Mouse (Mus musculus): Measurements from ENCODE around the gene Rxra.

The Rxra gene

DNA sequence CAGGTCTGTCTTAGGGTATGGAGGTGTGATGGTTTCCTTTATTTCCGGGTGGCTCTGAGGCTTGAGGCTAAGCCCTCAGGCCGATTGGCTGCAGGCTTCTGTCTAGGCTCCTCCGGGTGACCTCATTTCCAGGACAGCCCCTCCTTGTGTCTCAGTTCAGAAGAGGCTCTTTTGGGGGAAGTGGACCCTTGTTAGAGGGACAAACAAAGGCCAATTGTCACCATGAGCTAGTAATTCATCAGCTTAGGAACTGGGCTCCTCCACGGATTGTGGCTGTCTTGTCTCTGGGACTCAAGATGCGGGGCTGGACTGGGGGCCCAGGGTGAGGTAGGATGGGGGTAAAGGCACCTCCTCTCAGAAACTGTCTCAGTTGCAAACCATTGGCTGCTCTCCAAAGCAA is 5.5 kb upstream of the Rxra start:
- peak; percentile 22 for DNase-seq (ENCODE audit: low spot score)

DNA sequence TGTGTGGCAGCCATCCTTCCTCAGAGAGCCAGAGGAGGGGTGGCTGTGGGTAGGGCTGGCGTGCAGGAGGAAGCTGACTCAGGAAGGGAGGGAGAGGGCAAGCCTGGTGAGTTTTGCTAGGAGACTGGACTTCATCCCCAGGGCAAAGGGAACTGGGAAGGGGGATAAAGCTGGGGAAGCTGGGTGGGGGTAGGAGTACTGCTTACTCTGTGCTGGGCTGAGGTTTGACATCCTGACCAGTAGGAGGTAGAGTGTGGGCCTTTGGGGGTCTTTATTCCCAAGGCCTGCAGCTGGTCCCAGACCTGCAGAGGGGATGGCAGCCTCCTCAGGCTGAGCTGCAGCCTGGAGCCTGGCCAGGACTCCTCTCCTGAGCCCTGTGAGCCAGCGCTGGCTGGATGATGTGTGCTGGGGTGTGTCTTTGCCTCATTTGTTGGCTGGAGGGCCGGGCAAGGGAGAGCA is 4.6 kb upstream of the Rxra start:
- DNase-seq (ENCODE audit: low spot score) = no peak

DNA sequence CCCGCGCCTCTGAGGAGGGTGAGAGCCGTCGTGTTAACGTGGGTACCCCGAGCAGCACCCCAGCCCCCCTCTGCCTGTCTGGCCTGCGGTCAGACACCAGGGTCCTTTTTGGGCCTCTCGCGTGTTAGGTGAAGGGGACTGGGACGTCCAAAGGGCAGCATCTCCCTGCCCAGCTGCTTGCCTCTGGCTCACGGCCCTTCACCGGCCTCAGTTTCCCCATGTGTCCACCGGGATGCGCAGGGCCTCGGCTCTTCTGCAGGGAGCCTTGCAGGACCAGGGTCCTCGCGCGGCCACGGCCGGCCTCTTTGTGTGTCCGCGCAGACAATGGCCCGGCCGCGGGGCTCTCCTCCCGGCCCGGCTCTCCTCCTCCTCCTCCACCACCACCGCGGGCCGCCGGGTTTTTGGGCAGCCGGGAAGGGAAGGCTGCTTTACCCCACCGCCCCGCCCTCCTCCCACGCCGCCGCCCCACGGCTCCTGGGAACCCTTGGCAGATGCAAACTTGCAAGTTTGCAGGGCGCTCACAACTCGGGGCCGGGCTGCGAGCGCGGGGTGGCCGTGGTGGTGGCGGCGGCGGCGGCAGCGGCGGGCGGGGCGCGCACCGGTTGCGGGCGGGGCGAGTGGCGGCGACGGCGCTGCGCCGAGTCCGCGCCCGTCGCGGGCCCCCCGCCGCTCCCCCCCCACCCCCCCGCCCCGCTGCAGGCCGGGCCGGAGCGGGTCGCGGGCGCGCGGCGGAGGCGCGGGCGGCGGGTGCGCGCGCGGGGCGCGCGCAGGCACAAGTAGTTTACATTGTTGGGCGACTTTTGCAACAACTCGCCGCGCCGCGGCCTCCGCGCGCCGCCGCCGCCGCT is 462 bp downstream of the Rxra start:
- peak; percentile 77 for DNase-seq (ENCODE audit: low spot score)

DNA sequence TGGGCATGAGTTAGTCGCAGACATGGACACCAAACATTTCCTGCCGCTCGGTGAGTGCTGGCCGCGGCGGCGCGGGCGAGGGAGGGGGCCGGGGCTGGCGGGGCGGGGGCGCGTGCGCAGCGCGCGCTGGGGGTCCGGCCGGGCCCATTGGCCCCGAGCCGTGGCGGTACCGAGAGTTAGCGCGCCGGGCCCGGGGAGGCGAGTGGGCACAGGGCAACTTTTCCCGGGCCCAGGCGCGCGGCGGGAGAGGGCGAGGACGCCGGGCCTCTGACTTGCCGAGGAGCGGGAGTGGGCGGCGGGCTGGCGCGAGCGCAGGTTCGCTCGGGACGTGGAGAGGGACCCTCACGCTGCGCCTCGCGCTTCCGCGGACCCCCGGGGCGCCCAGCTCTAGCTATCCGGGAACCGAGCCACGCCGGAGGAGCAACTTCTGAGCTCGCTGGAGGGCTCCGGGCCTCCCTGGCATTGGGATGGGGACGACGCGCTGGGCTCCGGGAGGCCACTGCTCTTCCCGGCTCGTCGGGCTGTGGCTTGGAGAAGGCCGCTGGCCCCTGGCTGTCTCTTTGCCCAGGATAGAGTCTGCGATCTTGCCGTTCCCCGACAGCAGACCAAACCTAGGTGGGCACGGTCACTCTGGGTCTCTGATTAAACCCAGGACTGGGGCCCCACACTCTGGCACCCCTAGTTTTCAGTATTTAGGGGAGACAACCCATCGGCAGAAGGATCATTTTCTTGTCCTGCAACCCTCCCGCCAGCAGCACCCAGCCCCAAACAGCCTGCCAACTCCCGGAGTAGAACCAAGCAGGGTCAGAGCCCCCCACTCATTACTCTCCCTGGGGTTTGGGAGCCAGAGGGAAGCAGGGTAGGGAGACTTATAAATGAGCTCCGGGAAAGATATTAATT is 1.4 kb downstream of the Rxra start:
- peak; percentile 56 for DNase-seq (ENCODE audit: low spot score)

DNA sequence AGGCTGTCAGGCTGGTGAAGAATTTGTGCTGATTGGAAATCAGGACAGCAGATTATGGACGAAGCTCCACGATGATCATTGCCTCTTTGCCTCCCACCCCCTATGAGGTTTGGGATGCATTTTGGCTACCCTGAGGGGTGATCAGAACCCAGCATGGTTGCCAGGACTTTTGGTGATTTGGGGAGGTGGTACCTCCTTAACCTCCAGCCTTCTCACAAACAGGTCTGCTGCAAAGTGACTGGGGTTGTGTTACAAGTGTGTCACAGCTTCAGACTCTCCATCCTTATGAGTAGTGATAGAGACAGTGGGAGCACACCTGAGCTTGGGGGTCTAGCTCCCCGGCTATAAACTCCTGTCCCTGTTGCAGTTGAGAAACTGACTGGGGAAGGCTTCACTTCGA is 2.1 kb downstream of the Rxra start:
- no peak for DNase-seq (ENCODE audit: low spot score)

DNA sequence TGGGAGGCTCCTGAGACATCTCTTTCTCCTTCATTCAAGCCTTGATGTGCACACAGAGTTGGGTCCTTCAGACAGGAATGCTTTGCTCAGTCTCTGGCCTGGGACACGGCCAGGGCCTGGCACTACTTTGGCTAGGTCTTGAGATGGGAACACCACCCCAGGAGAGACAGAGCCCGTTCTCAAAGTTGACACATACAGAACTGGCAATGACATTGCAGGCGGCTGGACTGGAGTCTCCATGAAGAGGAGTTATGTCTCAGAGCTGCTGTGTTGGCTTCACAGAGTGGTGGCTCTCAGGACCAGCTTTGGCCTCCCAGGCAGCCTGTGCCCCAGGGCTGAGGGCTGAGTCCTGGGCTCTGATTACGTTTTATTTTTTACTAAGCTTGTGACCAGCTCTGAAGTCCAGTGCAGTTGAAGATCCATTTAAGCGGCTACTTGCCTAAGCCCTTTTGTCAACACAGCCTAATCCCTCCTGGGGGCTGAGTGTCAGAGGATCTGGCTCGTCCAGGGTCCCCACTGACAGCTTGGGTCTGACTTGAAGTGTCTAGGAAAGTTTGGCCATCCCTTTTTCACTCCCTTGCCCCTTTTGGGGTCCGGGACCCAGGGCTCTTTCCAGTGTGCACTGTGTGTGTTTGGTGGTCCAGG is 2.7 kb downstream of the Rxra start:
- no peak for DNase-seq (ENCODE audit: low spot score)

DNA sequence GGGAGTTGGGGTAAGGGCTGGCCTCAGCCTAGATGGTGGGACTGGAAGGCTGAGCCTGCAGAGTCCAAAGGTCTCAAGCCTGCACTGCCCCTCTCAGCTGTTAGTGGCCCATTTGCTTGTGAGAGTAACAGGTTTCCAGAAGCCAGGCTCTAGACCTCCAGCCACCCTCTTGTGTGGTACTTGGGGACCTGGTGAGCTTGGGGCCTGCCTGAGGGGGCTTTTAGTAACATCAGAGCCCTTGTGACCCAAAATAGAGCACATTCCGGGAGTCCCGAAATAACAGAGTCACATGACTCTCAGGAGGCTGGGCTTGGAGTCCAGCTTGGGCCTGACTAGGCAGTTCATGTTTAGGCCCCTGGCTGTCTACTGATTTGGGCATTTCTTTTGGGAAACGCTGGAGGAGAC is 3.4 kb downstream of the Rxra start:
- DNase-seq (ENCODE audit: low spot score) = peak; percentile 35

DNA sequence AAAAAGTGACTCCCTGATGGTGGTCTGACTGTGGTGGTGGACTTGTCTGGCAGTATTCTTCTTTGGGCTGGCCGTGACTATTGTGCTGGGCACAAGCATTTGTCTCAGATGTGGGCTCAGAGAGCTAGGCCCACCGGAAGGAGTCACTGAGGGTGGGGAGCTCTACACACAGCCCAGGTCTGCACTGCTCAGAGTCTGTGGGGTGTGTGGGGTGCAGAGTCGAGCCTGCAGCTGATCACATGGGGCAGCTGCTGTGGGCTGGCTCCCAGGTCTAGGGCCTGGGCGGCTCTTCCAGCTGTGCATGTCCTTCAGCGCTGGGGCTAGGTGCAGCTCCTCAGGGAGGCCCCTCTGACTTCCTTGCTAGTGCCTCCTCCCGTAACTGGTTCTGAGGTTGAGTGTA is 3.8 kb downstream of the Rxra start:
- DNase-seq (ENCODE audit: low spot score) = no peak

DNA sequence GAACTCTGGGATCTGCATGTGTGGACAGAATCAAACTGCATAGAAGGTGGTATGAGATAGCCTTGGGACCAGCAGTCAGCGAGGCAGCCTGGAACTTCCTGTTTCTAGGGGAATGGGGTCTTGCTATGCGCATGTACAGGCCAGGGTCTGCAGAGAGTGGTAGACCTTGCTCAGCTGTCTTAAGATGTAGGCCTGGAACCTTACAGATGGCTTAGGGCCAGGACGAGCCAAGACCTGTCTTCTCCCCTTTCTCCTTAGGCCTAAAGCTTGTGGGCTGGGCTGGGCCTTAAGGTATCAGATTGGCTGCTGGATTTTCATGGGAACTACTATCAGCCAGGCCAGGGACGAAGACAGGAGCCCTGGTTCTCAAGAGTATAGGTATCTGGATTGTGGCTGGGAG is 4.4 kb downstream of the Rxra start:
- DNase-seq (ENCODE audit: low spot score) = no peak

DNA sequence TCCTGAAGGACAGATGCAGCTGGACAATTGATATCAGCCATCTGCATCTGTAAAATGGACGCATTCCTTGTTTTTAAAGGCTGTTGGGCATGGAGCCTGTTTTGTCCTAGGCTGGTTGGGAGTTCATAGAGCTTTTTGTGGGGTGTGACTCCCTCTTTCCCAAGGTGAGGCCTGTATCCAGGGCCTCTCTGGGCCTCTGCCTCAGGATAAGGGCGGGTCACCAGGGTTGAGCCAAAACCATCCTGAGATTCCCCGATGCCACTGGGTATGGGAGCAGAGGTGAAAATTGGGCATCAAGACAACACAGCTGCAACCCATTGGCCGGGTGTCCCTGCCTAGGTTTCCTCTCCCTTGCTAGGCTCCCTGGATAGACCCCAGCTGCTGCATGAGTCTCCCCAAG is 5.2 kb downstream of the Rxra start:
- no peak for DNase-seq (ENCODE audit: low spot score)

DNA sequence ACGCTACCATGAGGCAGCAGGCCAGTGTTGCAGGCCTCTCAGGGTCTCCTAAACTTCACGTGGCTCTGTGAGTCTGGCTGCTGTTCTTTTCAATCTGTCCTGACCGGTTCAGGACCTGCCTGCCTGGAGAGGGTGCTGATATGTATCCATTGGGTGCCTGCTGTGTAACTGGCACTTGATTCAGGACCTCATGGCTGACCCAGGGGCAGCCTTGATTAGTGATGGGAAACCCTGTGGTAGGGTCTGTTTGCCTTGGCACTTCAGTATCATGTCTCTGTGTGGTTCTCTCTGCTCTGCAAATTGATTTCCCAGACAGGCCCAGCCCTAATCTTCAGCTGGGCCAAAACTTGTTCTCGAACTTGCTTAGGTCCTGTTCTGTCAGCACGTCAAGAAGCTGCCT is 5.9 kb downstream of the Rxra start:
- no peak for DNase-seq (ENCODE audit: low spot score)

DNA sequence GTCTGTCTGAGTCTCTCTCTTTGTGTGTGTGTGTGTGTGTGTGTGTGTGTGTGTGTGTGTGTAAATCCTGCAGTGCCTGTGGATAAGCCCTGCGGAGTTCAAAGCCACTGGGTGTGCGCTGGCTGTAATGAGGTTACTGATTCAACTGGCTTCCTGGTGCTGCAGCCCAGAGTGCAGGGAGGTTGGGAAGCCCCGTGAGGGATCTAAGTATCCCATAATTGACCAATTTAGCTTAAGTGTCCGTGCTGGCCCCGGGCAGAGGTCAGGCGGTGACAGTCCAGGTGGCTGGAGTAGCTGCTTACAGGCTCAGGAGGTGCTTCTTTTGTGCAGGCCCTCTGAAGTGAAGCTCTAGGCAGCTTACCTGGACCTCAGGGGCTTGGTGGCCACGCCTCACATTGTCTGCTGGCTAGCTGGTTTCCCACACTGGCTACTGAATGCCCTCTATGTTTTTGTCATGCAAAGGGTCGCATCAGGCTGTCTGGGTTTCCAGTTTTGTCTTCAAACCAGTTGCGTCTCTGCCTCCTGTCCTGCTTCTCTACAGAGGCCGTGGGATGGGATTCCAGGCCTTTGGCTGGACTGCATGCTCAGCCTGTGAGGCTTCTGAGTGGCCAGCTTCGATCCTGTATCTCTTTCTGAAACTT is 7.9 kb downstream of the Rxra start:
- peak; percentile 15 for DNase-seq (ENCODE audit: low spot score)

DNA sequence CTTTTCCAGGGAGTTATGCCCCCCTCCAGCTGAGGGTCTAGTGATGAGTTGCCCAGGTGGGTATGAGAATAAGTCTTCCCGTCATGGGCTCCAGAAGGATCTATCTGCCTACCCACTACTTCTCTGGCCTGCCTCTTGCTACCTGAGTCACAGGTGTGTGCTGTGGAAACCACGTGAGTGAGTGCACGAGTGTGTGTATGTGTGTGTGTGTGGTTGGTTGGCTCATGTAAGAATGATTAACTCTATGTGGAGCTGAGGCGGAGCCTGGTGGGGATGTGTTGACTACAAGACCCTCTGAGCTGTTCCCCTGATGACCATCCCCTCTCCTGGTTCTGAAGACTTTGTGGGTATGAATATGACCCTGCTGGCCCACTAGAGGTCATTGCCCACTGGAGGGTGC is 9.7 kb downstream of the Rxra start:
- no peak for DNase-seq (ENCODE audit: low spot score)

DNA sequence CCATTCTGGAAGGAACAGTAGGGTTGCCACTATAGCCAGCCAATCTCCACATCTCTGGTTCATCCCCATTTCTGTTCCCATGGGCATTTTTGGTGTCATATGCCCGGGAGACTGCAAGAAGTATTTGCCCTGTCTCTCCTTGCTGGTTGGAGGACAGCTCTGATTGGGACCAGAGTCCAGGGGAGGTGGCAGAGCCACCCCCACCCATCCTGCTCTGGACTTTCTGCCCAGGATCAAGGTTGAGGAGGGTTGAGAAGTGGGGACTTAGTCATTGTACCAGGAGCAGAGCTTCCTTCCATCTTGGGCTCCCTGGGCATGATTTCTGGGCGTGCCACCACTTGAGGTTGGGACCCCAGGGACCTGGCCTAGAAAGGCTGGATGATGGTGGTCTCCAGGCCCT is 10.1 kb downstream of the Rxra start:
- DNase-seq (ENCODE audit: low spot score) = no peak

DNA sequence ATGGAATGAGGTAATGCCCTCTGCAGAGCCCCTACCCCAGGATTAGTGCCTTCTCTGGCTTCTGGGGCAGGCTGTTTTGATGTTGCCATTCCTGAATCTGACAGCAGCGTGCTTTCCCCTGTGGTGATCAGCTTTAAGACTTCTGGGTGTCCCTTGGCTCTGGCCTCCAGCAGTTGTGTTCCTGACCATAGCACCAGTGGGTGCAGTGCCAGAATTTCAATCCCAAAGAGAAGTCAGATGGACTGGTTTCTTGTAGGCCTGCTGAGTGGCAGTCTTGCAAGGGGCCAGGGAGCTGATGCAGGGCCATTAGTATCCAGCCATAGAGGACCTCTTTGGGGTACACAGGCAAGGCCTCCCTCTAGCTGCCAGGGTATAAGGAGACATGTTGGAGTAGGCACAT is 10.8 kb downstream of the Rxra start:
- no peak for DNase-seq (ENCODE audit: low spot score)

DNA sequence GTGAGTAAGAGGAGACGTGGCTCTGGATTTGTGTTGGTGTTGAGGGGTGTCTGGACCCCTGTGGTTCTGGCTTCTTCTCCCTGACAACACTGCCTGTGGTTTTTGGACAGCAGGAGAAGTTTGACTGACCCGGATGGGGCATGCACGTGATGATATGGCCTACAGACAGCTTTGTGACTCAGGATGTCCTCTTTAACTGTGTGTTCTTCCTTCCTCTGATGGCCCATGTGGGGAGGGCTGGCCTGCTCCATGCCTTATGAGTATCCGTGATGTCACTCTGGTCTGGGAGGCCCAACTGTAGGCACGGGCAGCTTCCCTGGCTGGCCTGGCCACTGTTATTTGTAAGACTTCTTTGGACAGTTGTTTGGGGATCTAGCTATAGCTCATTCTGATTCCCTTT is 11.7 kb downstream of the Rxra start:
- DNase-seq (ENCODE audit: low spot score) = no peak

DNA sequence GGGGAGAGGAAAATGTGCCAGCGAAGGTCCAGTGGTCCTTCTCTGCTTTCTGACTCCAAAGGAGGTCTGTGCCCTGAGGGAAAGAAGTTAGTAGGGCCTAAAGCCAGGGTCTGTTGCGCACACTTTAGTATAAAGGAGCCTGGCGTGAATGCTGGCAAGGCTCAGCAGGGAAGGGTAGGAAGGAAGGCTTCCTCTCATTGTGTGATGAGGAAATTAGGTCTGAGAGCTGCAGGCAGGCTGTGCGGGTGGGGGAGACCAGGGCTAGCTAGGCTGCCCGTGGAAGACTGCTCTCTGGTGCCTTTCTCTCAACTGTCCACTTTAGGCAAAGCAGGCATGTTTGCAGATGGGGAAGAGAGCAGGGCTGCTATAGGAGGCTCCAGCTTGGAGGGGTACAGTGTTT is 14.5 kb downstream of the Rxra start:
- DNase-seq (ENCODE audit: low spot score) = no peak

DNA sequence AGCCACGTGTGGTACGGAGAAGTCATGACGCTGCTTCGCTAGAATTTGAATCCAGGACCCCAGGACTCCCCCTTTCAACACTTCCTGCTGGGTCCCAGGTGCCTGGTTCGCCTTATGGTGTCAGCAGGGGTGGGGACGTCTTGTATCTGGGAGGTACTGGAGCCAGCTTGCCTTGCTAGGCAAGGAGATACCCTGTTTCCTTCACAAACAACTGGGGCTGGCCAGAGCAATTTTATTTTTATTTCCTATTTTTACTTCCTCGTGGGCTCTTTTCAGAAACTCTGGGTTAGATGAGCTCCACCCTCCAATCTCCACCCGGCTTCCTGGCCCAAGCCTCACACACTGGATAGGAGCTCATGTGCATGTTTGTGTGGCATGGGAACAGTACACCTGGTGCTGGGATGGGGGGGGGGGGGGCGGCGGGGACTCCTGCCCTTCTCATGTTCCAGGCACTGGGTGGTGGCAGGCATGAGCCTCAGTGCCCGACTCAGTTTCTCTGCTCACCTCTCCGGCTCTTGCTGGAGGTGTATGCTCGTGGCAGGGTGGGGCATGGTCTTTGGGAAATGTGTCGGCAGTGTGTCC is 15.0 kb downstream of the Rxra start:
- no peak for DNase-seq (ENCODE audit: low spot score)

DNA sequence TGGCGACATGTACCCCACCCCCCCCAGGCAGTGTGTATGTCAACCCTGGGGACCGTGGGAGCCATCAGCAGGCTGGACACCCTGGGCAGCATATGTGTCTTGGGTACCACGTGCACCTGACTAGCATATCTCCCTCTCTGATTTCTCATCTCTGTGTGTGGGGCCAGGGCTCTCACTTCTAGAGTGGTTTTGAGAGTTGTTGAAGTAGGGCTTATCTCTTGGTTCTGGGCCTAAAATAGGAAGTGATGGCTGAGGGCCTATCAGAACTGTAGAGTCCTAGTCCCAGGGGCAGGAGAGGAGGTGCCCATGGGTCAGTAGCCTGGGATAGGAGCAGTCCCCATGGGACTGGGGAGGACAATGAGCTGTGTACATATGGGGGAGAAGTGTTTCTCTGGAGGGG is 16.4 kb downstream of the Rxra start:
- no peak for DNase-seq (ENCODE audit: low spot score)

DNA sequence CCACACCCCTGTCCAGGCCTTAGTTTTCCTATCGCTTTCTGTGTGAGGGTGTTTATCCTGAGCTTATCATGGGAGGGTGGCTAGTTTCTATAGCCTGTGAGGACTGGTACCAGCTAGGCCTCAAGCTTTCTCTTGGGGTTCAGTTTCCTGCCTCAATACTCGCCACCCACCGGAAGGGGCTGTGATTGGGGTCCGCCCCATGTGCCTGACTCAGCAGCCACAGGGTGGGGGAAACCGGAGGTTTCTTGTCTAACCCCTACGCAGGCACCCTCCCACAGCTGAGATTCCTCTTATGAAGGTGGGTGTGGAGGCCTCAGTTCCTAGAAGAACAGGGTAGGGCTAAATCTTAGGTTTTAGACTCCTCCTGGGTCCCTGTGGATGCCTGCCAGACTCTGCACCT is 17.4 kb downstream of the Rxra start:
- no peak for DNase-seq (ENCODE audit: low spot score)

DNA sequence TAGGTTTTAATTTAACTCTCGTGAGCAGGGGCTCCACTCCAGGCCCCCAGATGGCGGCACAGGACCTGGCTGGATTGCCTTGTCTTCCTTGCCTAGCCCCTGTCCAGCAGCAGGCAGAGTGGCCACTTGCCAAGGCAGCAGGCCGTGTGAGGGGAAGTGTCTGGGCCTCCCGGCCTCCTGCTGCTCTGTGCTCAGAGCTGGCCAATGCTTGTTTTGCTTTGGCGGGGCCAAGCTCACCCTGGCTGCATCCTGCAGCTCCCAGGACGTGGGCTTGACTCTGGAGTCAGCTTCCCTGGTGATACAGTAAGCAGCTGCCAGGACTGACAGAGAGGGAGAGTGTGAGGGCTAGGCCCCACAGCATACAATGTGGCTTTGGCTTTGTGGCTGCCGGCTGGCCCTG is 23.3 kb downstream of the Rxra start:
- DNase-seq (ENCODE audit: low spot score) = peak; percentile 64

DNA sequence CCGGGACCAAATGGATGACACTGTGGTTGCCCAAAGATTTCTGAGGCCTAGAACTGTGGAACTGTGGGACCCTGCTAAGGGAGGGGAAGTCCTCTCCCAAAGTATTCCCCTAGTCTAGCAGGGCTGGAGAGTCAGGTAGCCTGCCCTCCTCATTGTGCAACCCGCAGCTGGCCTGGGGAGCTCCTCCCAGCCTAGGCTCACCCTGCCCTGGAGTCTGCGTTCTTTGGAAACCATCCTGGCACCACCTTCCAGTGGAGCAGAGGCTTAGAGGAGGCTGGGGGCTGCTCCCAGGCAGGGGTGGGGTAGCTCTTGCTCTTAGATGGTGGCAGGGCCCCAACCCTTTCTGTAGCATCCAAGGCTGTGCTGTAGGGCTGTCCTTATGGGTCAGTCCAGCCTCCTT is 26.0 kb downstream of the Rxra start:
- DNase-seq (ENCODE audit: low spot score) = no peak

Data from embryo, embryonic 10.5 days (tissue).